Mouse (Mus musculus): ENCODE data around the gene Klhl9.
"Not testable (repeated sequence)": the region's sequence is repeated elsewhere in the genome, so short reads cannot be mapped to it uniquely, and the experiment has no call there.

Gene Klhl9

GRCm38 (mm10) chr4:88721791-88722721 is at the start of gene Klhl9, which contains the start of gene Gm26566:
TSS of gene Klhl9 (minus strand) at chr4:88722465.
TSS of gene Gm26566 (plus strand) at chr4:88721805.
- in situ Hi-C loops (cut with MseI, MboI), result no loop called here

GRCm38 (mm10) chr4:88763384-88764018 is 41.2 kb upstream of the Klhl9 start:
- in situ Hi-C loops (cut with MseI, MboI), result not testable (repeated sequence)

GRCm38 (mm10) chr4:88762341-88762740 is 40.1 kb upstream of the Klhl9 start:
- in situ Hi-C loops (cut with MseI, MboI), result not testable (repeated sequence)

GRCm38 (mm10) chr4:88761776-88762175 is 39.5 kb upstream of the Klhl9 start:
- in situ Hi-C loops (cut with MseI, MboI), result not testable (repeated sequence)

GRCm38 (mm10) chr4:88760431-88760830 is 38.2 kb upstream of the Klhl9 start:
- in situ Hi-C loops (cut with MseI, MboI), result not testable (repeated sequence)

GRCm38 (mm10) chr4:88759610-88760268 is 37.5 kb upstream of the Klhl9 start, which contains the start of gene Gm13283:
TSS of gene Gm13283 (plus strand) at chr4:88760119.
- in situ Hi-C loops (cut with MseI, MboI), result not testable (repeated sequence)

- in situ Hi-C loops (cut with MseI, MboI), result not testable (repeated sequence)
Measured at GRCm38 (mm10) chr4:88758751-88759150, 36.5 kb upstream of the Klhl9 start.

- in situ Hi-C loops (cut with MseI, MboI), result not testable (repeated sequence)
Measured at GRCm38 (mm10) chr4:88757628-88758031, 35.4 kb upstream of the Klhl9 start.

GRCm38 (mm10) chr4:88756581-88757513 is 34.6 kb upstream of the Klhl9 start:
- in situ Hi-C loops (cut with MseI, MboI), result not testable (repeated sequence)

- in situ Hi-C loops (cut with MseI, MboI), result not testable (repeated sequence)
Measured at GRCm38 (mm10) chr4:88754818-88755340, 32.6 kb upstream of the Klhl9 start, which contains the start of gene Gm13271. TSS of gene Gm13271 (plus strand) at chr4:88754868.

GRCm38 (mm10) chr4:88749926-88750325 is 27.7 kb upstream of the Klhl9 start:
- in situ Hi-C loops (cut with MseI, MboI), result no loop called here

- in situ Hi-C loops (cut with MseI, MboI), result no loop called here
Measured at GRCm38 (mm10) chr4:88744207-88744606, 21.9 kb upstream of the Klhl9 start.

- in situ Hi-C loops (cut with MseI, MboI), result no loop called here
Measured at GRCm38 (mm10) chr4:88742771-88743371, 20.6 kb upstream of the Klhl9 start.

- in situ Hi-C loops (cut with MseI, MboI), result no loop called here
Measured at GRCm38 (mm10) chr4:88741426-88741825, 19.2 kb upstream of the Klhl9 start.

GRCm38 (mm10) chr4:88739036-88739435 is 16.8 kb upstream of the Klhl9 start:
- in situ Hi-C loops (cut with MseI, MboI), result no loop called here

GRCm38 (mm10) chr4:88738480-88738879 is 16.2 kb upstream of the Klhl9 start:
- in situ Hi-C loops (cut with MseI, MboI), result no loop called here

- in situ Hi-C loops (cut with MseI, MboI), result no loop called here
Measured at GRCm38 (mm10) chr4:88727324-88727723, 5.1 kb upstream of the Klhl9 start.

GRCm38 (mm10) chr4:88726727-88727126 is 4.5 kb upstream of the Klhl9 start:
- in situ Hi-C loops (cut with MseI, MboI), result no loop called here

GRCm38 (mm10) chr4:88723497-88724090 is 1.3 kb upstream of the Klhl9 start:
- in situ Hi-C loops (cut with MseI, MboI), result no loop called here

GRCm38 (mm10) chr4:88718715-88719114 is 3.5 kb downstream of the Klhl9 start:
- in situ Hi-C loops (cut with MseI, MboI), result no loop called here

All from mouse trophoblast stem cell (cell line).